Mouse (Mus musculus): ENCODE results near the gene Sp9.

GRCm38 (mm10) chr2:73280356-73281047 lies 8.8 kb downstream of the Sp9 start:
- TF ChIP-seq POLR2A (IDR thresholded peaks at IDR 0.05; ENCODE audit: insufficient read depth, low read depth, low read length) (no peak), CTCF (IDR thresholded peaks at IDR 0.05) (no peak)

All from heart, adult 2 months (tissue).